Mouse (Mus musculus) CH12.LX (cell line): Measurements from ENCODE around the gene Hist1h1d. TPM values are rescaled to one million over a fixed set of nuclear protein-coding genes. Genes with fewer than 3 reads are reported as not detected.

ENCODE experiments used
- DNase-seq: peaks from one replicate; pipeline ENCODE4 v3.0.0-alpha.2; 2013; ENCODE audit errors: extremely low read depth
- H3K27ac ChIP-seq: 2 replicates; pipeline ENCODE4 v1.5.1; 2012; ENCODE audit warnings: low read depth, mild to moderate bottlenecking, control low read depth, moderate library complexity; ENCODE audit not compliant: insufficient read depth
- H3K27me3 ChIP-seq: replicated peaks from 2 replicates; pipeline ENCODE3; 2012; ENCODE audit warnings: inconsistent platforms
- H3K36me3 ChIP-seq, 2 experiments: replicated peaks in 1 of 2; 2 replicates each; pipeline versions ENCODE3 to v1.6.1; 2012; ENCODE audit warnings: inconsistent platforms in 1 of 2, low read length in 1 of 2, mild to moderate bottlenecking in 1 of 2, mixed read lengths in 1 of 2, moderate library complexity in 1 of 2; ENCODE audit not compliant: control insufficient read depth in 1 of 2, insufficient read depth in 1 of 2
- H3K4me1 ChIP-seq, 2 experiments: 2 replicates each; pipeline ENCODE4 v1.6.1; 2012; ENCODE audit warnings: inconsistent platforms in 1 of 2, moderate library complexity in 1 of 2; ENCODE audit not compliant: insufficient read depth in 2 of 2, control insufficient read depth in 1 of 2
- H3K4me2 ChIP-seq: 2 replicates; pipeline ENCODE4 v1.6.1; 2012; ENCODE audit warnings: low read depth, mild to moderate bottlenecking, control low read depth; ENCODE audit not compliant: poor library complexity, insufficient read depth, severe bottlenecking
- H3K4me3 ChIP-seq, 3 experiments: fragments of 150-350 bp in 1 of 3; sonication (generic) in 1 of 3; replicated peaks in 1 of 3; 2 replicates each; pipeline versions ENCODE3 to v1.5.1; 2011 to 2012; ENCODE audit warnings: low read depth in 2 of 3, low read length in 2 of 3, mild to moderate bottlenecking in 2 of 3, moderate library complexity in 2 of 3, control low read depth in 1 of 3, improper control_type of control experiment in 1 of 3, inconsistent platforms in 1 of 3, mixed read lengths in 1 of 3; ENCODE audit not compliant: poor library complexity in 1 of 3
- H3K79me2 ChIP-seq: replicated peaks from 2 replicates; pipeline ENCODE4 v1.6.1; 2012; ENCODE audit warnings: mild to moderate bottlenecking, moderate library complexity; ENCODE audit not compliant: control insufficient read depth, poor library complexity, insufficient read depth, severe bottlenecking; ENCODE audit errors: extremely low read depth
- H3K9ac ChIP-seq: 2 replicates; pipeline ENCODE4 v1.6.1; 2012; ENCODE audit warnings: low read depth, mild to moderate bottlenecking, control low read depth, moderate library complexity; ENCODE audit not compliant: insufficient read depth
- H3K9me3 ChIP-seq: replicated peaks from 2 replicates; pipeline ENCODE3; 2012; ENCODE audit warnings: low read length, inconsistent platforms, mixed read lengths
- BHLHE40 ChIP-seq: IDR thresholded peaks from 2 replicates; pipeline ENCODE4 v1.6.1; 2011; ENCODE audit warnings: mild to moderate bottlenecking, low read depth, low read length, improper control_type of control experiment
- CHD1 ChIP-seq: IDR thresholded peaks from 2 replicates; pipeline ENCODE4 v1.6.1; 2012; ENCODE audit warnings: low read depth, low read length, improper control_type of control experiment, inconsistent platforms
- CTCF ChIP-seq, 2 experiments: IDR thresholded peaks in 1 of 2; conservative IDR thresholded peaks in 1 of 2; 2 replicates each; pipeline ENCODE4 v1.5.1; 2011 to 2012; ENCODE audit warnings: low read depth in 2 of 2, low read length in 2 of 2, improper control_type of control experiment in 1 of 2, inconsistent platforms in 1 of 2, mild to moderate bottlenecking in 1 of 2, moderate library complexity in 1 of 2
- E2F4 ChIP-seq: IDR thresholded peaks from 2 replicates; pipeline ENCODE4 v1.6.1; 2011; ENCODE audit warnings: low read depth, low read length, improper control_type of control experiment; ENCODE audit not compliant: insufficient replicate concordance
- ELF1 ChIP-seq: IDR thresholded peaks from 2 replicates; pipeline ENCODE4 v1.6.1; 2014; ENCODE audit warnings: low read depth, mild to moderate bottlenecking, inconsistent platforms, low read length, improper control_type of control experiment
- EP300 ChIP-seq: IDR thresholded peaks from 2 replicates; pipeline ENCODE4 v1.6.1; 2011; ENCODE audit warnings: low read length, improper control_type of control experiment
- GABPA ChIP-seq: IDR thresholded peaks from 2 replicates; pipeline ENCODE4 v1.6.1; 2012; ENCODE audit warnings: low read depth, low read length, improper control_type of control experiment, inconsistent platforms; ENCODE audit not compliant: insufficient replicate concordance
- HCFC1 ChIP-seq: IDR thresholded peaks from 2 replicates; pipeline ENCODE4 v1.6.1; 2012; ENCODE audit warnings: low read depth, mild to moderate bottlenecking, inconsistent platforms, low read length, improper control_type of control experiment
- IRF4 ChIP-seq: IDR thresholded peaks from 2 replicates; pipeline ENCODE4 v1.6.1; 2014; ENCODE audit warnings: low read depth, mild to moderate bottlenecking, inconsistent platforms, low read length, improper control_type of control experiment
- JUN ChIP-seq: IDR thresholded peaks from 2 replicates; pipeline ENCODE4 v1.6.1; 2011; ENCODE audit warnings: low read depth, mild to moderate bottlenecking, low read length, improper control_type of control experiment, moderate library complexity; ENCODE audit not compliant: insufficient read depth
- MAFK ChIP-seq: IDR thresholded peaks from 2 replicates; pipeline ENCODE4 v1.6.1; 2011; ENCODE audit warnings: low read length, improper control_type of control experiment; ENCODE audit not compliant: insufficient replicate concordance
- MAX ChIP-seq: IDR thresholded peaks from 2 replicates; pipeline ENCODE4 v1.6.1; 2011; ENCODE audit warnings: low read length, improper control_type of control experiment
- MAZ ChIP-seq: IDR thresholded peaks from 2 replicates; pipeline ENCODE4 v1.6.1; 2012; ENCODE audit warnings: low read depth, mild to moderate bottlenecking, inconsistent platforms, low read length, improper control_type of control experiment, moderate library complexity
- MEF2A ChIP-seq: IDR thresholded peaks from 2 replicates; pipeline ENCODE4 v1.6.1; 2014; ENCODE audit warnings: low read depth, mild to moderate bottlenecking, inconsistent platforms, low read length, improper control_type of control experiment, borderline replicate concordance
- MXI1 ChIP-seq: IDR thresholded peaks from 2 replicates; pipeline ENCODE4 v1.6.1; 2011; ENCODE audit warnings: mild to moderate bottlenecking, low read depth, low read length, improper control_type of control experiment
- NELFE ChIP-seq: IDR thresholded peaks from 2 replicates; pipeline ENCODE4 v1.6.1; 2011; ENCODE audit warnings: low read depth, low read length, improper control_type of control experiment
- NRF1 ChIP-seq: IDR thresholded peaks from 2 replicates; pipeline ENCODE4 v1.6.1; 2014; ENCODE audit warnings: low read depth, mild to moderate bottlenecking, inconsistent platforms, low read length, improper control_type of control experiment, moderate library complexity
- PAX5 ChIP-seq: IDR thresholded peaks from 2 replicates; pipeline ENCODE4 v1.6.1; 2012; ENCODE audit warnings: low read length, inconsistent platforms, mixed read lengths
- POLR2A ChIP-seq: IDR thresholded peaks from 2 replicates; pipeline ENCODE4 v1.6.1; 2011; ENCODE audit warnings: low read depth, mild to moderate bottlenecking, improper control_type of control experiment, low read length
- POLR2AphosphoS2 ChIP-seq: IDR thresholded peaks from 2 replicates; pipeline ENCODE4 v1.6.1; 2011; ENCODE audit warnings: low read depth, low read length, improper control_type of control experiment
- RCOR1 ChIP-seq: conservative IDR thresholded peaks from 2 replicates; pipeline ENCODE4 v1.6.1; 2012; ENCODE audit warnings: low read depth, mild to moderate bottlenecking, inconsistent platforms, low read length, improper control_type of control experiment
- SIN3A ChIP-seq: IDR thresholded peaks from 2 replicates; pipeline ENCODE4 v1.6.1; 2012; ENCODE audit warnings: low read length, improper control_type of control experiment, inconsistent platforms
- SMC3 ChIP-seq: IDR thresholded peaks from 2 replicates; pipeline ENCODE4 v1.6.1; 2011; ENCODE audit warnings: low read depth, low read length, improper control_type of control experiment
- TBP ChIP-seq: conservative IDR thresholded peaks from 2 replicates; pipeline ENCODE4 v1.6.1; 2011; ENCODE audit warnings: low read depth, low read length, improper control_type of control experiment
- TCF12 ChIP-seq: IDR thresholded peaks from 2 replicates; pipeline ENCODE4 v1.6.1; 2014; ENCODE audit warnings: low read depth, mild to moderate bottlenecking, inconsistent platforms, low read length, improper control_type of control experiment
- UBTF ChIP-seq: IDR thresholded peaks from 2 replicates; pipeline ENCODE4 v1.6.1; 2012; ENCODE audit warnings: low read depth, mild to moderate bottlenecking, inconsistent platforms, low read length, improper control_type of control experiment, moderate library complexity
- USF1 ChIP-seq: IDR thresholded peaks from 2 replicates; pipeline ENCODE4 v1.6.1; 2014; ENCODE audit warnings: low read depth, mild to moderate bottlenecking, inconsistent platforms, low read length, improper control_type of control experiment
- USF2 ChIP-seq: conservative IDR thresholded peaks from 2 replicates; pipeline ENCODE4 v1.6.1; 2011; ENCODE audit warnings: low read depth, low read length, improper control_type of control experiment
- ZC3H11A ChIP-seq: IDR thresholded peaks from 2 replicates; pipeline ENCODE4 v1.6.1; 2012; ENCODE audit warnings: low read depth, mild to moderate bottlenecking, inconsistent platforms, low read length, improper control_type of control experiment
- ZKSCAN1 ChIP-seq: IDR thresholded peaks from 2 replicates; pipeline ENCODE4 v1.6.1; 2012; ENCODE audit warnings: low read depth, inconsistent platforms, low read length, improper control_type of control experiment, borderline replicate concordance
- ZMIZ1 ChIP-seq: IDR thresholded peaks from 2 replicates; pipeline ENCODE4 v1.6.1; 2012; ENCODE audit warnings: low read depth, mild to moderate bottlenecking, inconsistent platforms, low read length, improper control_type of control experiment
- ZNF384 ChIP-seq: IDR thresholded peaks from 2 replicates; pipeline ENCODE4 v1.6.1; 2012; ENCODE audit warnings: low read depth, low read length, improper control_type of control experiment, inconsistent platforms
- dilution Hi-C: fragments of 300-500 bp; cut with MboI; formaldehyde crosslinking; loops from 2 replicates; pipeline ENCODE4 v1.14.3; 2020; ENCODE audit warnings: low sequenced_read_pairs; ENCODE audit not compliant: extremely low pct_unique_long_range_greater_than_20kb, extremely low pct_ligation_motif_present
- in situ Hi-C: fragments of 300-500 bp; cut with MboI; formaldehyde crosslinking; loops from 3 replicates; pipeline ENCODE4 v1.14.3; 2019; ENCODE audit warnings: low sequenced_read_pairs, low pct_ligation_motif_present, low pct_unique_long_range_greater_than_20kb, mixed read lengths
- polyA plus RNA-seq: library from polyadenylated mRNA; unstranded; fragments of >175 nt; gene quantifications from 2 replicates; pipeline ENCODE4 v1.2.1, GENCODE M21; 2012; ENCODE audit warnings: low read depth; ENCODE audit not compliant: insufficient read length
- total RNA-seq, 2 experiments: library from RNA; depleted of rRNA; stranded (reverse); fragments of 300-350 nt in 1 of 2; fragments of >200 nt in 1 of 2; gene quantifications; 2 replicates each; pipeline ENCODE4 v1.2.3; 2012 to 2014

Hist1h1d gene
- total RNA-seq (2012; rRNA removed), result 112 and 132 TPM in 2 replicates
- total RNA-seq (2014; rRNA removed), result 1.8 and 2.3 TPM in 2 replicates
- polyA plus RNA-seq, result 0.11 and 0.14 TPM in 2 replicates

GRCm38 (mm10) chr13:23552962-23553361 is at the start of gene Hist1h1d:
TSS of gene Hist1h1d (plus strand) at chr13:23553262.
- H3K4me3 ChIP-seq, result no peak within 1 kb of the TSS
- H3K36me3 ChIP-seq, result no peaks in the 10 kb centered on the region
- H3K27me3 ChIP-seq, result no peaks in the 10 kb centered on the region
- dilution Hi-C loops, result no loop called here
- TF ChIP-seq ELF1 (no peak), SMC3 (no peak), MAFK (no peak), SIN3A (no peak)
- no peaks in the 10 kb centered on the region for H3K79me2 ChIP-seq
- DNase-seq, result no peak
- peak within 1 kb of the TSS; percentile 22; the same call in 1 of the 2 replicates for H3K4me2 ChIP-seq
- in situ Hi-C loops, result loop anchor here (25.0 kb wide), 1 partner anchor 1816 kb away; the partner anchor contains the start of gene Hist1h4j
- no peaks in the 10 kb centered on the region for H3K9me3 ChIP-seq
- H3K4me1 ChIP-seq, result peaks cover 4 to 28% of the 10 kb centered on the region in 2 experiments; a peak in 3 of 4 replicates
- H3K9ac ChIP-seq, result peak within 1 kb of the TSS; percentile 65; the same call in 1 of the 2 replicates
- H3K27ac ChIP-seq, result peak within 1 kb of the TSS; percentile 75

- in situ Hi-C loops, result loop anchor here (10.0 to 25.0 kb wide), 2 partner anchors 199 to 1566 kb away; partner anchors contain the start of gene Zfp184
- H3K79me2 ChIP-seq, result no peaks in the 10 kb centered on the region
- peaks cover 6 to 23% of the 10 kb centered on the region in 2 experiments; a peak in 3 of 4 replicates for H3K4me1 ChIP-seq
- peak overlapping the region; percentile 54 for H3K9ac ChIP-seq
- peak overlapping the region; percentile 84 for H3K4me2 ChIP-seq
- H3K9me3 ChIP-seq, result no peaks in the 10 kb centered on the region
- DNase-seq, result peak; percentile 82
- H3K36me3 ChIP-seq, result no peaks in the 10 kb centered on the region
- H3K27me3 ChIP-seq, result no peaks in the 10 kb centered on the region
- peak overlapping the region; percentile 17 to 43 (median 32) for H3K4me3 ChIP-seq
- no peak overlapping the region for H3K27ac ChIP-seq
- dilution Hi-C loops, result no loop called here
- TF ChIP-seq NELFE (no peak), USF1 (peak; percentile 78), ELF1 (peak; percentile 96), CHD1 (no peak), ZKSCAN1 (no peak), RCOR1 (no peak), ZMIZ1 (no peak), E2F4 (peak; percentile 91; the same call in 1 of the 2 replicates), UBTF (no peak), SMC3 (no peak), JUN (no peak), GABPA (no peak), HCFC1 (no peak), POLR2AphosphoS2 (no peak), PAX5 (no peak), USF2 (peak; percentile 65), MAFK (peak; percentile 96), ZNF384 (no peak), CTCF (conservative IDR thresholded peaks at IDR 0.05 in 1 of 2, IDR thresholded peaks at IDR 0.05 in 1 of 2; ENCODE audit: low read depth in 2 of 2, low read length in 2 of 2) (no peak), MAZ (no peak), POLR2A (no peak), MAX (peak; percentile 88), SIN3A (0 out of 2 replicates have a peak, but pooled peaks have one; percentile 27), TBP (peak; percentile 100), MXI1 (no peak; the same call in 1 of the 2 replicates), IRF4 (no peak), BHLHE40 (no peak), EP300 (no peak), ZC3H11A (no peak), NRF1 (peak; percentile 64), MEF2A (no peak), TCF12 (no peak)
These were observed 49.3 kb upstream of the Hist1h1d start for GRCm38 (mm10) chr13:23503797-23504196.
